Mouse (Mus musculus): Measurements from ENCODE around the gene Tmeff1. TPM values are rescaled to one million over a fixed set of nuclear protein-coding genes. Genes with fewer than 3 reads are reported as not detected.

The Tmeff1 gene
- total and polyA plus RNA-seq, 3 experiments: 4.9 to 11.7 (median 11.1) TPM

- WGBS: 70% methylated on average over 3 of the region's 3 CpGs
- TF ChIP-seq CTCF (IDR thresholded peaks at IDR 0.05): no peak
- H3K79me2 ChIP-seq (replicated peaks; ENCODE audit: control insufficient read depth, insufficient read depth, low read length): no peaks in the 10 kb centered on the region
- intact Hi-C loops (cut with DNase I): no loop called here
- H3K9ac ChIP-seq (ENCODE audit: low read depth, low read length): no peak overlapping the region
- no peaks in the 10 kb centered on the region for H3K4me1 ChIP-seq (ENCODE audit: control insufficient read depth, insufficient read depth, low read length)
- H3K27ac ChIP-seq: no peak overlapping the region
- H3K36me3 ChIP-seq (ENCODE audit: control insufficient read depth, insufficient read depth, low read length): no peaks in the 10 kb centered on the region
- no peak overlapping the region for H3K4me3 ChIP-seq
- H3K27me3 ChIP-seq (ENCODE audit: control insufficient read depth, insufficient read depth, low read length): no peaks in the 10 kb centered on the region
- DNase-seq: no peak
These were observed 6.4 kb downstream of the Tmeff1 start for GRCm38 (mm10) chr4:48591390-48591789.

- Histone ChIP-seq H3K36me3 (ENCODE audit: control insufficient read depth, insufficient read depth, low read length) (no peaks in the 10 kb centered on the region), H3K79me2 (replicated peaks; ENCODE audit: control insufficient read depth, insufficient read depth, low read length) (no peaks in the 10 kb centered on the region), H3K4me1 (ENCODE audit: control insufficient read depth, insufficient read depth, low read length) (no peaks in the 10 kb centered on the region), H3K27ac (no peak overlapping the region), H3K4me3 (no peak overlapping the region), H3K9ac (ENCODE audit: low read depth, low read length) (no peak overlapping the region), H3K27me3 (ENCODE audit: control insufficient read depth, insufficient read depth, low read length) (no peaks in the 10 kb centered on the region)
- TF ChIP-seq POLR2A (IDR thresholded peaks at IDR 0.05; ENCODE audit: insufficient read depth, low read depth, low read length) (no peak), CTCF (IDR thresholded peaks at IDR 0.05) (no peak), EP300 (IDR thresholded peaks at IDR 0.05; ENCODE audit: insufficient read depth, low read depth, low read length) (no peak)
- WGBS: 47% methylated on average over 5 of the region's 5 CpGs
- intact Hi-C loops (cut with DNase I): no loop called here
- no peak for DNase-seq
These were observed 7.4 kb downstream of the Tmeff1 start for GRCm38 (mm10) chr4:48592328-48592727.

GRCm38 (mm10) chr4:48592844-48593243 is 7.9 kb downstream of the Tmeff1 start:
- Histone ChIP-seq H3K4me3 (no peak overlapping the region), H3K27me3 (ENCODE audit: control insufficient read depth, insufficient read depth, low read length) (no peaks in the 10 kb centered on the region), H3K27ac (no peak overlapping the region), H3K4me1 (ENCODE audit: control insufficient read depth, insufficient read depth, low read length) (no peaks in the 10 kb centered on the region), H3K9ac (ENCODE audit: low read depth, low read length) (no peak overlapping the region), H3K36me3 (ENCODE audit: control insufficient read depth, insufficient read depth, low read length) (no peaks in the 10 kb centered on the region), H3K79me2 (replicated peaks; ENCODE audit: control insufficient read depth, insufficient read depth, low read length) (no peaks in the 10 kb centered on the region)
- TF ChIP-seq POLR2A (IDR thresholded peaks at IDR 0.05; ENCODE audit: insufficient read depth, low read depth, low read length) (no peak), EP300 (IDR thresholded peaks at IDR 0.05; ENCODE audit: insufficient read depth, low read depth, low read length) (no peak), CTCF (IDR thresholded peaks at IDR 0.05) (no peak)
- DNase-seq: no peak
- 79% methylated on average over 7 of the region's 7 CpGs for WGBS
- intact Hi-C loops (cut with DNase I): no loop called here

GRCm38 (mm10) chr4:48596111-48596510 is 11.1 kb downstream of the Tmeff1 start:
- Histone ChIP-seq H3K36me3 (ENCODE audit: control insufficient read depth, insufficient read depth, low read length) (no peaks in the 10 kb centered on the region), H3K27me3 (ENCODE audit: control insufficient read depth, insufficient read depth, low read length) (no peaks in the 10 kb centered on the region)
- intact Hi-C loops (cut with DNase I): no loop called here

GRCm38 (mm10) chr4:48605650-48606049 is 20.7 kb downstream of the Tmeff1 start:
- WGBS: 83% methylated on average over 3 of the region's 3 CpGs
- intact Hi-C loops (cut with DNase I): no loop called here

More at GRCm38 (mm10) chr4:48596111-48596510, 11.1 kb downstream of the Tmeff1 start:
- no peak for TF ChIP-seq CTCF (IDR thresholded peaks at IDR 0.05)
- TF ChIP-seq POLR2A (IDR thresholded peaks at IDR 0.05; ENCODE audit: insufficient read depth, low read depth, low read length): no peak
- TF ChIP-seq EP300 (IDR thresholded peaks at IDR 0.05; ENCODE audit: insufficient read depth, low read depth, low read length): no peak
- no peaks in the 10 kb centered on the region for H3K79me2 ChIP-seq (replicated peaks; ENCODE audit: control insufficient read depth, insufficient read depth, low read length)
- WGBS: 95% methylated on average over 7 of the region's 7 CpGs
- no peak for DNase-seq
- no peaks in the 10 kb centered on the region for H3K4me1 ChIP-seq (ENCODE audit: control insufficient read depth, insufficient read depth, low read length)
- H3K27ac ChIP-seq: no peak overlapping the region
- H3K4me3 ChIP-seq: no peak overlapping the region
- H3K9ac ChIP-seq (ENCODE audit: low read depth, low read length): no peak overlapping the region

GRCm38 (mm10) chr4:48609485-48609884 is 24.5 kb downstream of the Tmeff1 start:
- no peak for DNase-seq
- WGBS: 86% methylated on average over 9 of the region's 9 CpGs
- Histone ChIP-seq H3K27me3 (ENCODE audit: control insufficient read depth, insufficient read depth, low read length) (no peaks in the 10 kb centered on the region), H3K9ac (ENCODE audit: low read depth, low read length) (no peak overlapping the region), H3K4me1 (ENCODE audit: control insufficient read depth, insufficient read depth, low read length) (no peaks in the 10 kb centered on the region), H3K27ac (no peak overlapping the region), H3K36me3 (ENCODE audit: control insufficient read depth, insufficient read depth, low read length) (no peaks in the 10 kb centered on the region), H3K4me3 (no peak overlapping the region), H3K79me2 (replicated peaks; ENCODE audit: control insufficient read depth, insufficient read depth, low read length) (no peaks in the 10 kb centered on the region)
- intact Hi-C loops (cut with DNase I): no loop called here
- no peak for TF ChIP-seq POLR2A (IDR thresholded peaks at IDR 0.05; ENCODE audit: insufficient read depth, low read depth, low read length)
- no peak for TF ChIP-seq EP300 (IDR thresholded peaks at IDR 0.05; ENCODE audit: insufficient read depth, low read depth, low read length)
- TF ChIP-seq CTCF (IDR thresholded peaks at IDR 0.05): no peak

More at GRCm38 (mm10) chr4:48605650-48606049, 20.7 kb downstream of the Tmeff1 start:
- H3K27ac ChIP-seq: no peak overlapping the region
- H3K36me3 ChIP-seq (ENCODE audit: control insufficient read depth, insufficient read depth, low read length): no peaks in the 10 kb centered on the region
- H3K79me2 ChIP-seq (replicated peaks; ENCODE audit: control insufficient read depth, insufficient read depth, low read length): no peaks in the 10 kb centered on the region
- TF ChIP-seq EP300 (IDR thresholded peaks at IDR 0.05; ENCODE audit: insufficient read depth, low read depth, low read length): no peak
- no peak for TF ChIP-seq POLR2A (IDR thresholded peaks at IDR 0.05; ENCODE audit: insufficient read depth, low read depth, low read length)
- no peak for TF ChIP-seq CTCF (IDR thresholded peaks at IDR 0.05)
- no peak for DNase-seq
- no peak overlapping the region for H3K4me3 ChIP-seq
- H3K4me1 ChIP-seq (ENCODE audit: control insufficient read depth, insufficient read depth, low read length): no peaks in the 10 kb centered on the region
- no peak overlapping the region for H3K9ac ChIP-seq (ENCODE audit: low read depth, low read length)
- H3K27me3 ChIP-seq (ENCODE audit: control insufficient read depth, insufficient read depth, low read length): no peaks in the 10 kb centered on the region

All from heart, adult 2 months (tissue).